Mouse (Mus musculus) myocyte (in vitro differentiated cells): Measurements from ENCODE around the gene Wdr31. TPM values are rescaled to one million over a fixed set of nuclear protein-coding genes. Genes with fewer than 3 reads are reported as not detected.

Experiments used
- H3K27me3 ChIP-seq: one replicate; pipeline ENCODE4 v1.6.1; 2011; ENCODE audit not compliant: control insufficient read depth, insufficient read depth, insufficient read length
- H3K36me3 ChIP-seq: one replicate; pipeline ENCODE4 v1.6.1; 2011; ENCODE audit not compliant: control insufficient read depth, insufficient read depth
- H3K4me2 ChIP-seq: one replicate; pipeline ENCODE4 v1.6.1; 2011; ENCODE audit warnings: low read depth, control low read depth
- H3K4me3 ChIP-seq: one replicate; pipeline ENCODE4 v1.5.1; 2011; ENCODE audit warnings: mild to moderate bottlenecking, control low read depth, moderate library complexity
- H3K79me2 ChIP-seq: one replicate; pipeline ENCODE4 v1.6.1; 2011; ENCODE audit not compliant: control insufficient read depth, insufficient read depth
- H3ac ChIP-seq: one replicate; pipeline ENCODE4 v1.6.1; 2011; ENCODE audit not compliant: control insufficient read depth, insufficient read length
- CEBPB ChIP-seq: IDR thresholded peaks from 2 replicates; pipeline ENCODE4 v1.6.1; 2011; ENCODE audit warnings: mild to moderate bottlenecking, moderate library complexity; ENCODE audit not compliant: poor library complexity, insufficient read depth, severe bottlenecking
- E2F4 ChIP-seq: IDR thresholded peaks from one replicate; pipeline ENCODE4 v1.6.1; 2011; ENCODE audit warnings: mild to moderate bottlenecking, control low read depth, moderate library complexity; ENCODE audit not compliant: insufficient read depth
- MAX ChIP-seq: IDR thresholded peaks from one replicate; pipeline ENCODE4 v1.6.1; 2011; ENCODE audit warnings: low read depth, mild to moderate bottlenecking, control low read depth
- MYOD1 ChIP-seq, 3 experiments: IDR thresholded peaks; one replicate each; pipeline ENCODE4 v1.6.1; 2011; ENCODE audit warnings: control low read depth in 2 of 3, low read depth in 2 of 3, mild to moderate bottlenecking in 2 of 3, moderate library complexity in 1 of 3; ENCODE audit not compliant: insufficient read length in 2 of 3, control insufficient read depth in 1 of 3
- MYOG ChIP-seq, 3 experiments: IDR thresholded peaks; one replicate each; pipeline ENCODE4 v1.6.1; 2011; ENCODE audit warnings: control low read depth in 2 of 3, low read depth in 2 of 3, mild to moderate bottlenecking in 2 of 3; ENCODE audit not compliant: insufficient read length in 2 of 3, control insufficient read depth in 1 of 3, insufficient read depth in 1 of 3
- POLR2A ChIP-seq: IDR thresholded peaks from one replicate; pipeline ENCODE4 v1.6.1; 2011; ENCODE audit warnings: low read depth, mild to moderate bottlenecking, control low read depth, moderate library complexity; ENCODE audit not compliant: insufficient read length
- POLR2AphosphoS2 ChIP-seq: IDR thresholded peaks from one replicate; pipeline ENCODE4 v1.6.1; 2011; ENCODE audit warnings: low read depth, control low read depth; ENCODE audit not compliant: insufficient read length
- REST ChIP-seq: IDR thresholded peaks from one replicate; pipeline ENCODE4 v1.6.1; 2011; ENCODE audit warnings: mild to moderate bottlenecking, control low read depth, moderate library complexity; ENCODE audit not compliant: insufficient read depth, insufficient read length
- SRF ChIP-seq: IDR thresholded peaks from one replicate; pipeline ENCODE4 v1.6.1; 2011; ENCODE audit warnings: low read depth; ENCODE audit not compliant: control insufficient read depth, insufficient read length
- TCF12 ChIP-seq: IDR thresholded peaks from one replicate; pipeline ENCODE4 v1.6.1; 2011; ENCODE audit warnings: mild to moderate bottlenecking, control low read depth; ENCODE audit not compliant: poor library complexity, insufficient read depth, severe bottlenecking
- TCF3 ChIP-seq: IDR thresholded peaks from one replicate; pipeline ENCODE4 v1.6.1; 2011; ENCODE audit warnings: low read depth, control low read depth; ENCODE audit not compliant: insufficient read length
- USF1 ChIP-seq: IDR thresholded peaks from one replicate; pipeline ENCODE4 v1.6.1; 2011; ENCODE audit warnings: low read depth, mild to moderate bottlenecking, control low read depth, moderate library complexity
- polyA plus RNA-seq: library from polyadenylated mRNA; unstranded; fragments of >200 nt; fragmentation: generic; extraction: Trizol; gene quantifications from one replicate; pipeline ENCODE4 v1.2.1, GENCODE M21; 2012; ENCODE audit warnings: missing spikeins

The Wdr31 gene
- polyA plus RNA-seq, 1 experiment: 3.3 TPM

DNA sequence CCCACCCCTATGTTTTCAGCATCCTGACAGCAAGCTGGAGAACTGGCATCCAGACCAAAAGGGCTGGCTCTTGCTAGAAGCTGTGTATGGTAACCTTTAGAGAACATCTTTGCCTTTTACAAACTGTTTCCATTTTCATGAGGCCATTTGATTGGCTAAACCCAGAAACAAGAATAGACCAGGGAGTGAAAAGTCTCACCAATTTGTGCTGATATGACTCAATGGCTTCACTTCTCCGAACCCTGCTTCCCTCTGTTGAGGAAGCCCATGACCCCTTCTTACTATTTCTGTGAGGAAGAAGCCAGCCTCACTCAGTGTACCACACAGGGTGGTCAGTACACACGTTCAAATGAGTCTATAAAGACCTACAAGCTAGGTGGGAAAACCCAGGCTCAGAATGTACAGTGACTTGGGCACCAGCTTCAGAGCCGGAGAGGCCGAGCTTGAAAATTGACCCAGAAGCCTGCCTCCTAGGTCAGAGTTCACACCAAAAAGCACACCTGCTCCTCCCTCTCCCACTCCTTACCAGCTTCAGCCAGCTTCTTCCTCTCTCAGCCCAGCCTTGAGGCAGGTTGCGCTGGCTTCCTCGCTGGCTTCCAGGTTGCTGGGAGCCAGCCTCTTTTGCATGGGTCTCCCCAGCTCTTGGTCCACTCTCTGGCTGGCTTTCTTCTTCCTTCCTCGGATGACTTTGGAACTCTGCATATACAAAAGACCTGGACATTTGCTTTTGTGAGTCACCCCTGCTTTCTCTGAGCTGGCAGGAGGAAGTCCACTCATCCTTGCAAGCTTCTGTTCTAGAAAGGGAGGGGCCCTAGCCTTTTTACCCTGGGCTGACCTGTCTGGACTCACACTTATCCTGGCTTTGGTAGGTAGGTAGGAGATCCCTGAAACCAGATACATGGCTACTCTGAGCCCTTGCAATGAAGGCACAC is 36.5 kb downstream of the Wdr31 start:
- Histone ChIP-seq H3ac (no peak overlapping the region), H3K36me3 (no peaks in the 10 kb centered on the region), H3K4me2 (no peak overlapping the region), H3K4me3 (no peak overlapping the region), H3K79me2 (no peaks in the 10 kb centered on the region), H3K27me3 (no peaks in the 10 kb centered on the region)
- TF ChIP-seq MYOG (IDR thresholded peaks at IDR 0.05; ENCODE audit: control insufficient read depth in 1 of 3, insufficient read depth in 1 of 3, insufficient read length in 2 of 3, low read depth in 2 of 3) (no peak), POLR2A (no peak), REST (no peak), MAX (no peak), USF1 (no peak), TCF12 (no peak), CEBPB (no peak), E2F4 (no peak)

DNA sequence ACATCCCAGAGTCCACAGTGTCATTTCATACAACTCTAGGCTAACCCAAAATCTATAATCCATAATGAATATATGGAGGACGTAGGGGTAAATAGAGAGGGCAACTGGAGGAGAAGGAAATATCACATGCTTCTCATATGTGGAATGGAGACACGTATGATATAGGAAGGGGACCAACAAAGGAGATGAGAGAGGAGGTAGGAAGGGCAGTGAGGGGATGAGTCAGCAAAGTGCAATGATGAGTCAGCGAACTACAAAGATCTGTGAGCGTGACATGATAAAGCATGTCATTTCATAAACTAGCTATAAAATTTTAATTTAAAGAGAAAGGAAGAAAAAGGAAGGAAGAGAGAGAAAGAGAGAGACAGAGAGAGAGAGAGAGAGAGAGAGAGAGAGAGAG is 39.2 kb downstream of the Wdr31 start:
- Histone ChIP-seq H3K79me2 (no peaks in the 10 kb centered on the region), H3K4me2 (no peak overlapping the region), H3K27me3 (no peaks in the 10 kb centered on the region), H3K4me3 (no peak overlapping the region), H3K36me3 (no peaks in the 10 kb centered on the region), H3ac (no peak overlapping the region)
- TF ChIP-seq REST: no peak
- no peak for TF ChIP-seq MYOD1 (IDR thresholded peaks at IDR 0.05; ENCODE audit: control insufficient read depth in 1 of 3, insufficient read length in 2 of 3, low read depth in 2 of 3)
- TF ChIP-seq USF1: no peak
- TF ChIP-seq CEBPB: no peak
- TF ChIP-seq E2F4: no peak
- no peak for TF ChIP-seq SRF
- TF ChIP-seq POLR2AphosphoS2: no peak
- no peak for TF ChIP-seq MYOG (IDR thresholded peaks at IDR 0.05; ENCODE audit: control insufficient read depth in 1 of 3, insufficient read depth in 1 of 3, insufficient read length in 2 of 3, low read depth in 2 of 3)
- no peak for TF ChIP-seq TCF12
- no peak for TF ChIP-seq POLR2A
- no peak for TF ChIP-seq TCF3
- no peak for TF ChIP-seq MAX

DNA sequence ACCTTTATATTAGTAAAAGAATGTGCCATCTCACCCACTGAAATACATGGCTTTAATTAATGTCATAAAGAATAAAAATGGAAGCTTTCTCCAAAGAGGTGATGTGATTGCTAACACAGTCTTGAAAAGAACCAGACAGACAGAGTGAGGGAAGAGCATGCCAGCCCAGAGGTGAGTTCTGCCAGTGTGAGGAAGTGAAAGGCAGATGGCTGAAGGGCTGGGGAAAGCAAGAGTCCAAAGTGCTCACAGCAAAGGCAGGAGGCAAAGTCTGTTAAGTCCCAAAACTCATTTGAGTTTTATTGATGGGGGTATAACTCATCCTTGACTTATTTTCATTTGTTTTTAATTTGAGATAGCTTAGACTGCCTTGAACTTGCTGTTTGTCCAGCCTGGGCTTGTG is 40.0 kb downstream of the Wdr31 start:
- TF ChIP-seq REST: no peak
- TF ChIP-seq POLR2AphosphoS2: no peak
- TF ChIP-seq TCF12: no peak
- no peak for TF ChIP-seq POLR2A
- TF ChIP-seq E2F4: no peak
- TF ChIP-seq SRF: no peak
- no peak for TF ChIP-seq USF1
- no peak for TF ChIP-seq CEBPB
- H3ac ChIP-seq: no peak overlapping the region
- no peaks in the 10 kb centered on the region for H3K36me3 ChIP-seq
- no peak overlapping the region for H3K4me2 ChIP-seq
- H3K79me2 ChIP-seq: no peaks in the 10 kb centered on the region
- H3K27me3 ChIP-seq: no peaks in the 10 kb centered on the region
- H3K4me3 ChIP-seq: no peak overlapping the region

DNA sequence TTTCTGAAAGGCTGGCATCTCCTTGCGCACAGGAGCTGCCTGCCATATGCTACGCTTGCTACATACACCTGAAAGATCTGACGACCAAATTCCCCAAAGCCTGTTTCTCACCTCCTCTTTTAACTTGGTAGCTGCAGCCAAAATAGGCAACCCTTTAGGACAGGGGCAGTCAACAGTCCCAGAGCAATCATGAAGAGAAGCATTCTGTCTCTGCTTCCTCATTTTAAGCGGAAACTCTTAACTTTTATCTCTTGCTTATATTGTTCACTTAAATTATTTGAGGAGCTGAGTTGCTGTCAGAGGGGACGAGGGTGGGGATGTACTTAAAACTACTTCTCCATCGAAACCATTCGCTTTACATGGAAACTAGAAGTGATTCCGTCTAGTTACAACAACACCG is 41.1 kb downstream of the Wdr31 start:
- Histone ChIP-seq H3K79me2 (no peaks in the 10 kb centered on the region), H3K4me2 (no peak overlapping the region), H3K27me3 (no peaks in the 10 kb centered on the region), H3K4me3 (no peak overlapping the region), H3ac (no peak overlapping the region), H3K36me3 (peaks cover 5% of the 10 kb centered on the region)
- TF ChIP-seq MYOG (IDR thresholded peaks at IDR 0.05; ENCODE audit: control insufficient read depth in 1 of 3, insufficient read depth in 1 of 3, insufficient read length in 2 of 3, low read depth in 2 of 3): no peak
- TF ChIP-seq REST: no peak
- no peak for TF ChIP-seq MYOD1 (IDR thresholded peaks at IDR 0.05; ENCODE audit: control insufficient read depth in 1 of 3, insufficient read length in 2 of 3, low read depth in 2 of 3)
- TF ChIP-seq TCF3: no peak
- no peak for TF ChIP-seq E2F4
- no peak for TF ChIP-seq TCF12
- TF ChIP-seq POLR2AphosphoS2: no peak
- no peak for TF ChIP-seq CEBPB
- TF ChIP-seq MAX: no peak
- TF ChIP-seq POLR2A: no peak
- no peak for TF ChIP-seq SRF
- no peak for TF ChIP-seq USF1
